Mouse (Mus musculus) midbrain, embryonic 11.5 days (tissue): ENCODE results near the gene Mtfr2. TPM values are rescaled to one million over a fixed set of nuclear protein-coding genes. Genes with fewer than 3 reads are reported as not detected.

ENCODE experiments used
- ATAC-seq: fragments of 200-750 bp; cut with Nextera tagmentation; 2 replicates; pipeline ENCODE4 v1.8.0; 2017; ENCODE audit warnings: moderate TSS enrichment, moderate library complexity; ENCODE audit not compliant: low FRiP score
- DNase-seq: peaks from one replicate; pipeline ENCODE4 v3.0.0; 2015; ENCODE audit warnings: low spot score; ENCODE audit errors: missing footprints
- H3K27ac ChIP-seq: fragments of 300-500 bp; sonication (generic); 2 replicates; pipeline ENCODE4 v1.5.1; 2014; ENCODE audit warnings: low read depth, low read length
- H3K27me3 ChIP-seq: fragments of 300-500 bp; sonication (generic); 2 replicates; pipeline ENCODE4 v1.6.1; 2014; ENCODE audit warnings: mild to moderate bottlenecking, low read length, moderate library complexity, mixed read lengths; ENCODE audit not compliant: control insufficient read depth, insufficient read depth
- H3K36me3 ChIP-seq: fragments of 300-500 bp; sonication (generic); 2 replicates; pipeline ENCODE4 v1.6.1; 2014; ENCODE audit warnings: mild to moderate bottlenecking, low read length, moderate library complexity, mixed read lengths; ENCODE audit not compliant: control insufficient read depth, insufficient read depth
- H3K4me1 ChIP-seq: fragments of 300-500 bp; sonication (generic); 2 replicates; pipeline ENCODE4 v1.6.1; 2014; ENCODE audit warnings: low read length; ENCODE audit not compliant: control insufficient read depth, insufficient read depth
- H3K4me2 ChIP-seq: fragments of 300-500 bp; sonication (generic); 2 replicates; pipeline ENCODE4 v1.6.1; 2014; ENCODE audit warnings: mild to moderate bottlenecking, moderate library complexity
- H3K4me3 ChIP-seq: fragments of 300-500 bp; sonication (generic); 2 replicates; pipeline ENCODE4 v1.5.1; 2014; ENCODE audit warnings: low read depth, low read length
- H3K9ac ChIP-seq: fragments of 300-500 bp; sonication (generic); 2 replicates; pipeline ENCODE4 v1.6.1; 2014; ENCODE audit warnings: low read length
- H3K9me3 ChIP-seq: fragments of 300-500 bp; sonication (generic); 2 replicates; pipeline ENCODE4 v1.6.1; 2016; ENCODE audit warnings: low read length; ENCODE audit not compliant: control insufficient read depth
- WGBS: fragments of 180-500 bp; shearing (Covaris S2); extraction: QIAGEN DNeasy Blood & Tissue Kit; methylation state at CpG from one replicate; pipeline ENCODE4 v1.1.7; 2014; 5-methylcytosine and 5-hydroxymethylcytosine counted together
- polyA plus RNA-seq: library from polyadenylated mRNA; unstranded; fragments of >200 nt; fragmentation: Nextera tagmentation; extraction: Ambion mirVana; gene quantifications from 2 replicates; pipeline ENCODE4 v1.2.1, GENCODE M21; 2014

Mtfr2 gene
- polyA plus RNA-seq, result 1.4 TPM in 2 replicates

DNA sequence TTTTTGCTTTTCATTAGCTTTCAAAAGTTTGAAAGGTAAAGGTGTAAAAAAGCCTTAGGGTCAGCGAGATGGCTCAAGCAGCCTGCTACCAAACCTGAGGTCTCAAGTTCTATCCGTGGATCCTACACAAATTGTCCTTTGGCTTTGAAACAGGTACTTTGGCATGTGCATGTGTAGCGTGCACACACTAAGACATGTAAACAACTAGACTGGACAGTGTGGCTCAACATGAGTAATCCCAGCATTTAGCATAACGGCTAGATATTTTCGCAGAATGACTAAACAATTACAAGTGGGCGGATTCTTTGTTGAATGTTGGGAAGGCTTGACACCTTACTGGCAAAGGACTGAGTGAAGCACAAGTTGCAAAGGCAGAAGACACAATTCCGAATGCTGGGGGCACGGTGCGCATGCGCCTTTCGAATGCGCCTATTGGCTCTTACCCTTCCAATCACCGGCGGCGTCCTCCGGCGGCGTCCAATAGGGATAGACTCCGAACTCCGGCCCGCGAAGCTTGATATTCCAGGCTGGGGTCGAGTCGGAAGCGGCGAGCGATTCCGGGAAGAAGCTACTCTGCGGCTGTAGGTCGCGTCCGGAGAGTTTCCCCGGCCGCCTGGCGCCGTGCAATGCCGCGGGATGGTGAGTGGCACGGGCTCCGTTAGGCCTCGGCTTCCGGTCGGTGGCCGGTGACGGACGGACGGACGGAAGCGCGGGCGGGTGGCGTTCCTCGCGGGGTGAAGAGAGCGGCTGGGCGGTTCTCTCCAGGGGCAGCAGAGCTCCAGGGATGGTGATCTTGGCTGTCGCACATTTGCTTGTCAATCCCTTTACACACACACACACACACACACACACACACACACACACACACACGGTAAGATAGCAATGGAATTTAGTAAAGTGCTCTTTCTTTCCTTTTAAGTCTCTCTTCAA is at the start of gene Mtfr2:
Gene Mtfr2 (plus strand): TSS at position 486 of the 930 bp plus-strand sequence.
- WGBS, result 1% methylated on average over 58 of the region's 58 CpGs
- ATAC-seq (peak; percentile 95), DNase-seq (peak; percentile 99)
- H3K9me3 ChIP-seq, result no peaks in the 10 kb centered on the region
- peak within 1 kb of the TSS; percentile 68 for H3K9ac ChIP-seq
- peaks cover 10% of the 10 kb centered on the region for H3K36me3 ChIP-seq
- H3K27ac ChIP-seq, result no peak within 1 kb of the TSS
- peaks cover 3% of the 10 kb centered on the region for H3K4me1 ChIP-seq
- H3K4me3 ChIP-seq, result peak within 1 kb of the TSS; percentile 66
- H3K27me3 ChIP-seq, result no peaks in the 10 kb centered on the region
- H3K4me2 ChIP-seq, result peak within 1 kb of the TSS; percentile 64

DNA sequence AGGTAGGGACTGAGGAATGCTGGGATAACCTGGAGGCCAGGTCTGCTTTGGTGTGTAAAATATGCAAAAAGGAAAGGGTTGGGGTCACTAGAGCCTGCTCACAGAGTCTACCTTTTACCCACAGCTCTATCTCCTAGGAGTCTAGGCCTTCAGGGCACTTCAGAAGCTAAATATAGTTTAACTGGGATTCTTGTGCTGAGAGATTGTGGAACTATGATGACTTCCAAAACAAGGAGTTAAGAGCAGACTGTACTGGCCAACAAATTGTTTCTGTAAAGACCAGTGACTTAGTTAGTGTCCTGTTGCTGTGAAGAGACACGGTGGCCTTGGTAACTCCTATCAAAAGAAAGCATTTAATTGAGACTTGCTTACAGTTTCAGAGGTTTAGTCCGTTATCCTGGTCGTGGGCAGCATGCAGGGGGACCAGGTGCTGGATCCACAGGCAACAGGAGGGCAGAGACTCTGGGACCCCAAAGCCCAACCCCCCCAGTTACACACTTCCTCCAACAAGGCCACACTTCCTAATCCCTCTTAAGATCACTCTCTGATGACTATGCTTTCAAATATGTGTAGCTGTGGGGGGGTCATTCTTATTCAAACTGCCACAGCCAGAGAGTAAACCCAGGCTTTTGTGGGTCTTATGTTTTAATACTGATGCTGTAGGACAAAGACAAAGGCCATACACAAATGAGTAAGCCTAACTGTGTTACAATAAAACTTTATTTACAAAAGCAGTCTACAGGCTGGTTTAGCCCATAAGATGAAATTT is 49.2 kb upstream of the Mtfr2 start:
- WGBS, result 44% methylated on average over 3 of the region's 3 CpGs
- Histone ChIP-seq H3K27ac (no peak overlapping the region), H3K4me2 (no peak overlapping the region), H3K9me3 (no peaks in the 10 kb centered on the region), H3K4me3 (no peak overlapping the region), H3K36me3 (no peaks in the 10 kb centered on the region), H3K4me1 (no peaks in the 10 kb centered on the region), H3K27me3 (no peaks in the 10 kb centered on the region), H3K9ac (no peak overlapping the region)
- ATAC-seq, result no peak
- DNase-seq, result no peak

DNA sequence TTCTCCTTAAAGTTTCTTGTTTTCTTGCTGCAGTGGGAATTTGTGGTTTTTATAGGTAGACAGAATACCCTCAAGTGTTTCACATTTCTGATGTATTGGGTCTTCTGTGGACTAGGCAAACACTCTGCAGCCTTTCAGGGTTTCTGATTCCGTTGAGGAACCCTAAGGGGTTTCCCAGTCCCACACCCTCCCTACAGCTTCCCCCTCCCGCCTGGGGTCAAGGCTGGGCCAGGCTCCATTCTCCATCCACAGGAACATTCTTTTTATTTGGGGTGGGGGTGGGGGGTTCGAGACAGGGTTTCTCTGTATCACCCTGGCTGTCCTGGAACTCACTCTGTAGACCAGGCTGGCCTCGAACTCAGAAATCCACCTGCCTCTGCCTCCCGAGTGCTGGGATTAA is 48.5 kb upstream of the Mtfr2 start:
- no peak overlapping the region for H3K9ac ChIP-seq
- H3K4me3 ChIP-seq, result no peak overlapping the region
- H3K27me3 ChIP-seq, result no peaks in the 10 kb centered on the region
- WGBS, result 82% methylated on average over 5 of the region's 5 CpGs
- no peak for DNase-seq
- no peak overlapping the region for H3K27ac ChIP-seq
- no peaks in the 10 kb centered on the region for H3K9me3 ChIP-seq
- H3K4me1 ChIP-seq, result no peaks in the 10 kb centered on the region
- no peaks in the 10 kb centered on the region for H3K36me3 ChIP-seq
- no peak overlapping the region for H3K4me2 ChIP-seq
- ATAC-seq, result no peak

DNA sequence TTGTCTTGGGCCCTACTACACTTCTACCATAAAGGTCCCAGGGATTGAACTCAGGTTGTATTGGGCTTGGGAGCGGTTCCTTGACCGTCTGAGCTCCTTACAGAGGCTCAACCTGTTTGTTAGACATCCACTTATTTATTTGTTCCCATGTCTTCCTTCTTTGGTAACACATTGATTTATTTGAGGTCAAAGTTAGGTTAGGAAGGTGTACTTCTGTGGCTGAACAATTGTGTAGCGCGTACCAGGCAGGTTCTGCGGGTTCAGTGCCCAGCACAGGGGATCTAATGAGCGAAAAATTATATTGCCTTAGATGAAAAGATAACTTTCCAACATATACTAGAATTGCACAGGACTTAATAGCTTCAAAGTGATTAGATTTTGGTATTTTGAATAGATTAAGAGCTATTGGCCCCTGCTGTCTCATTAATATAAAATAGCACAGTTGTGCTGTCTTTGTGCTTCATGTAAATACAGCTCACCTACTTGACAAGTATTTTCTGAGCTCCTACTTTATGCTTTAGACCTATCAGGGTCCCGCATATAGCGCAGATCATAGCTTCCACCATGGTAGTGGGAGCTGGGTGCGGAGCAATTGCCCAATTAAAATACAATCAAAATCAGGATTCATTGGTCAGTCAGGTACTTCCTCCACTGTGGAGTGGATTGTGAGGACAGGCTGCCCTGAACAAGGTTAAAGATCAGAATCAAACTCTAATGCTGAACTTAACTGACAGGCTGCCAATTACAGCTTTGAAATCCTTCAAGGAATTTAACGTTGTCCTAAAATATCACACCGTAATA is 36.4 kb upstream of the Mtfr2 start:
- ATAC-seq (no peak), DNase-seq (peak; percentile 94)
- peak overlapping the region; percentile 88 for H3K9ac ChIP-seq
- peaks cover 10% of the 10 kb centered on the region for H3K4me1 ChIP-seq
- H3K9me3 ChIP-seq, result no peaks in the 10 kb centered on the region
- H3K27me3 ChIP-seq, result no peaks in the 10 kb centered on the region
- peak overlapping the region; percentile 67 for H3K4me2 ChIP-seq
- peak overlapping the region; percentile 70 for H3K4me3 ChIP-seq
- peak overlapping the region; percentile 100 for H3K27ac ChIP-seq
- WGBS, result 52% methylated on average over 11 of the region's 11 CpGs
- no peaks in the 10 kb centered on the region for H3K36me3 ChIP-seq

DNA sequence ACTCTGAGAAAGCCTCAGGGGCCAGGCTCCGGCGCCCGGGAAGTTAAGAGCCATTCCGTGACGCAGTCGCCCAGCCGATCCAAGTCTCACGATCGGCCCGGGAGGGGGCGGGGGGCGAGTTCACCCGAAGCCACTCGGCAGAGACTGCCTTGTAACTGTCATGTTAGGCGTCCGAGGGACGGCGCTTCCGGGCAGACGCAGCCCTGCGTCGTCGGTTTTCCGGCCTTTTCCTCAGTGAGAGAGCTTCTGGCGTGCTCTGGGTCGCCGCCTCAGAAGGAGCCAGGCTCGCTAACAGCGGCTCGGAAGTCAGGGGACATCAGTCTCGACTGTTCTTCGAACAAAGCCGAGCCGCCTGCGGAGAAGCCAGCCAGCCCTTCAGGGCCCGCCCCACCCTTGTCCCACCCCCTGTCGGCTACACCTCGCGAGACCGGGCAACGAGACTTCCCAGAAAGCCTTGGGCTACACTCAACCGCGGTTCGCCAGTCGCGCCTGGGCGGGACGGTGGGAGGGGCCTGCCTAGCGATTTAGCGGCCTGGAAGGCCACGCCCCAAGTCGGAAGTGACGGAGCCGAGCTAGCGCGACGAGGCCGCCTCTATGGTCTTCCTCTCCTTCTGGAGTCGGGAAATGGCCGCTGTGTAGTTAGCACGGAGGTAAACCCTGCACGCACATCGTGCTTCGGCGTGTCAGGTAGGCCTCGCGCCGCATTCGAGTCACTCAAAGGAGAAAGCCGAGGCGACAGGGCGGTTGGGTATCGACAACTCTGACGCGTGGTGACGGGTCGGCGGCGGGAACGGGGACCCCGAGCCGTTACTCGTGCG is 35.4 kb upstream of the Mtfr2 start, which contains the start of gene Bclaf1:
Gene Bclaf1 (plus strand): TSS at position 552 of the 818 bp plus-strand sequence.
- Histone ChIP-seq H3K27me3 (no peaks in the 10 kb centered on the region), H3K4me1 (peaks cover 10% of the 10 kb centered on the region), H3K27ac (peak within 1 kb of the TSS; percentile 100), H3K9ac (peak within 1 kb of the TSS; percentile 88), H3K4me2 (peak within 1 kb of the TSS; percentile 67), H3K4me3 (peak within 1 kb of the TSS; percentile 70), H3K36me3 (no peaks in the 10 kb centered on the region), H3K9me3 (no peaks in the 10 kb centered on the region)
- DNase-seq, result peak; percentile 100
- peak; percentile 99 for ATAC-seq
- under 1% methylated on average over 84 of the region's 84 CpGs for WGBS

DNA sequence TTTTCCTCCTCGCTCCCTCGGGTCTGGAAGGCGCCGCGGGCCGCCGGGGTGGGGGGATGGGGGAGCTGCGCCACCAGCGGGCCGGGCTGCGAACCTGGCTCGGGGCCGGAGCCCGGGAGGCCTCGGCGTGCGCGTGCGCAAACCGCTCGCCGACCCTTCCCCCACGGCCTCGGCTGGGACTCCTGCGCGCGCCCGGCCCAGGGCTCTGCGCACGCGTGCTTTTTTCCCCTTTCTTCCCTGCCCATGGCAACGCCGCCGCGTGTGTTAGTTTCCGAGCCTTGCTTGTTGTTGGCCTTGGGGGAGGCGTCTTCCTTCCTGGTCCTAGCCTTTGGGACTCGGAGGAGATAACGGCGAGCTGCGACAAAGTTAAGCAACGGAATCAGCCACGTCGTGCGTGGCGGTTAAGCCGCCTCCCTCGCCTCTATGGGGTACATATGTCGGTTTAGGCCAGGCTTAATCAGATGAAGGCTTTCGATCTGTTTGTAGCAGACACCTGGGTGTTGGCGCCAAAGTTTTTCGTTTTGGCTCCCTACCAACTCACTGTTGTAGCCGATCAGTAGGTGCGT is 34.8 kb upstream of the Mtfr2 start:
- WGBS, result 1% methylated on average over 52 of the region's 54 CpGs
- Histone ChIP-seq H3K4me2 (peak overlapping the region; percentile 49), H3K9ac (peak overlapping the region; percentile 88), H3K36me3 (no peaks in the 10 kb centered on the region), H3K27me3 (no peaks in the 10 kb centered on the region), H3K9me3 (no peaks in the 10 kb centered on the region), H3K27ac (peak overlapping the region; percentile 100), H3K4me3 (peak overlapping the region; percentile 70), H3K4me1 (peaks cover 10% of the 10 kb centered on the region)
- DNase-seq (peak; percentile 99), ATAC-seq (peak; percentile 78)

DNA sequence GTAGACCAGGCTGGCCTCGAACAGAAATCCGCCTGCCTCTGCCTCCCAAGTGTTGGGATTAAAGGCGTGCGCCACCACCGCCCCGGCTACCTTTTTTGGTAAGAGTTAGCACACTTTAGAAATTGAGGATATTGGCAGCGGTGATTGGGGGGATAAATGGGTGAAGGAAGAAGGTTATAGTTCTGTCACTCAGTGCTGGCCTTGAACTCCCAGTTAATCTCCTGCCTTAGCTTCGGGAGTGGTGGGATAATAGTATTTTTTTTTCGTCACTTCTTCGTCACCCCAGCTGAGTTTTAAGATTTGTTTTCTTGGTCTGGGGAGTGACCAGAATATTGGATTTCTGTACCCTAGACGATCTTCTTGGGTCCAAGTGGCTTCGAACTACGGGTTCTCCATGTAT is 34.1 kb upstream of the Mtfr2 start:
- H3K4me3 ChIP-seq, result peak overlapping the region; percentile 70
- no peak overlapping the region for H3K27ac ChIP-seq
- WGBS, result 46% methylated on average over 13 of the region's 13 CpGs
- H3K27me3 ChIP-seq, result no peaks in the 10 kb centered on the region
- H3K9ac ChIP-seq, result peak overlapping the region; percentile 88
- H3K36me3 ChIP-seq, result no peaks in the 10 kb centered on the region
- DNase-seq, result no peak
- H3K4me1 ChIP-seq, result peaks cover 10% of the 10 kb centered on the region
- H3K4me2 ChIP-seq, result peak overlapping the region; percentile 49
- H3K9me3 ChIP-seq, result no peaks in the 10 kb centered on the region
- ATAC-seq, result no peak

DNA sequence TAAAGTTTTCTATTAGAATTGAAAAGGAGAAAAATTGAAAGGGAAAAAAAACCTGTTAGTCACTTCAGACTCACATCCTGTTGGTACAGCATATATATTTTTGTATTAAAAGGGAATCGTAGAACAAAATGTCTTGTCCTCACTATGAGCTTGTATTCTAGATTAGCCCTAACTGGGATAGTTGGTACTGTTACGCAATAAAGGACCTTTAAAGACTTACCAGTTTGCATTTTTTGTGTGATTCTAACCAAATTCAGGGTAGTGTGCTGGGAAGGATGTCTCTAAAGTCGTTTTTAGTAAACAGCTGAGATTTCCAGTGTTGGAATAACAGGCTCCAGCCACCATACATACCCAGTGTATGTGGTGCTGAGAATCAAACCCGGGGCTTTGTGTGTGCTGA is 33.6 kb upstream of the Mtfr2 start:
- ATAC-seq, result no peak
- H3K4me3 ChIP-seq, result 0 out of 2 replicates have a peak overlapping the region, but pooled peaks have one; percentile 5
- no peak for DNase-seq
- H3K4me2 ChIP-seq, result peak overlapping the region; percentile 49
- H3K9ac ChIP-seq, result no peak overlapping the region
- 0 out of 2 replicates have a peak, but pooled peaks cover 1% of the 10 kb centered on the region for H3K36me3 ChIP-seq
- peaks cover 10% of the 10 kb centered on the region for H3K4me1 ChIP-seq
- no peak overlapping the region for H3K27ac ChIP-seq
- 91% methylated on average over 4 of the region's 4 CpGs for WGBS
- no peaks in the 10 kb centered on the region for H3K27me3 ChIP-seq
- H3K9me3 ChIP-seq, result no peaks in the 10 kb centered on the region
